Mouse (Mus musculus) liver, postnatal 0 days (tissue): ENCODE measurements around the gene Tmod1. TPM values are rescaled to one million over a fixed set of nuclear protein-coding genes. Genes with fewer than 3 reads are reported as not detected.

Experiments used
- ATAC-seq: fragments of 200-750 bp; cut with Nextera tagmentation; 2 replicates; pipeline ENCODE4 v1.8.0; 2017; ENCODE audit warnings: mild to moderate bottlenecking, moderate library complexity
- DNase-seq: peaks from one replicate; pipeline ENCODE4 v3.0.0-alpha.2; 2016
- H3K27ac ChIP-seq: fragments of 300-500 bp; sonication (generic); 2 replicates; pipeline ENCODE4 v1.5.1; 2014; ENCODE audit warnings: antibody characterized with exemption, moderate library complexity, mild to moderate bottlenecking, low read depth
- H3K27me3 ChIP-seq: fragments of 300-500 bp; sonication (generic); 2 replicates; pipeline ENCODE4 v1.6.1; 2014; ENCODE audit warnings: low read length, control low read depth, mixed read lengths; ENCODE audit not compliant: insufficient read depth
- H3K36me3 ChIP-seq: fragments of 300-500 bp; sonication (generic); replicated peaks from 2 replicates; pipeline ENCODE4 v1.6.1; 2014; ENCODE audit warnings: mild to moderate bottlenecking, control low read depth, low read length, moderate library complexity, mixed read lengths; ENCODE audit not compliant: insufficient read depth
- H3K4me1 ChIP-seq: fragments of 300-500 bp; sonication (generic); 2 replicates; pipeline ENCODE4 v1.6.1; 2014; ENCODE audit warnings: antibody characterized with exemption, mild to moderate bottlenecking, control low read depth; ENCODE audit not compliant: insufficient read depth
- H3K4me2 ChIP-seq: fragments of 300-500 bp; sonication (generic); 2 replicates; pipeline ENCODE4 v1.6.1; 2014; ENCODE audit warnings: low read depth, mild to moderate bottlenecking, low read length, moderate library complexity, mixed read lengths
- H3K4me3 ChIP-seq: fragments of 300-500 bp; sonication (generic); 2 replicates; pipeline ENCODE4 v1.5.1; 2014; ENCODE audit warnings: low read depth, low read length
- H3K9ac ChIP-seq: fragments of 300-500 bp; sonication (generic); replicated peaks from 2 replicates; pipeline ENCODE4 v1.6.1; 2014; ENCODE audit warnings: mild to moderate bottlenecking, moderate library complexity
- H3K9me3 ChIP-seq: fragments of 300-500 bp; sonication (generic); 2 replicates; pipeline ENCODE4 v1.6.1; 2016; ENCODE audit warnings: mild to moderate bottlenecking, control low read depth, low read length, mixed read lengths
- CTCF ChIP-seq: sonication (generic); IDR thresholded peaks from 2 replicates; pipeline ENCODE4 v1.5.1; 2016; ENCODE audit warnings: antibody characterized with exemption, low read depth
- EP300 ChIP-seq: IDR thresholded peaks from 2 replicates; pipeline ENCODE4 v1.6.1; 2016; ENCODE audit warnings: antibody characterized with exemption, low read depth, mild to moderate bottlenecking
- WGBS: fragments of 180-500 bp; shearing (Covaris S2); extraction: QIAGEN DNeasy Blood & Tissue Kit; methylation state at CpG from one replicate; pipeline ENCODE4 v1.1.7; 2014; ENCODE audit not compliant: insufficient replicate concordance; 5-methylcytosine and 5-hydroxymethylcytosine counted together
- polyA plus RNA-seq: library from polyadenylated mRNA; unstranded; fragments of >200 nt; fragmentation: Nextera tagmentation; extraction: Ambion mirVana; gene quantifications from 2 replicates; pipeline ENCODE4 v1.2.1, GENCODE M21; 2015

The Tmod1 gene
- polyA plus RNA-seq, 1 experiment from 2014 or later: 13.9 TPM

GRCm38 (mm10) chr4:46064263-46064662 is 25.5 kb downstream of the Tmod1 start:
- H3K36me3 ChIP-seq: peaks cover 7% of the 10 kb centered on the region; the same call in 1 of the 2 replicates
- no peaks in the 10 kb centered on the region for H3K4me1 ChIP-seq
- H3K9me3 ChIP-seq: no peaks in the 10 kb centered on the region
- ATAC-seq: peak; percentile 29; the same call in 1 of the 2 replicates
- no peaks in the 10 kb centered on the region for H3K27me3 ChIP-seq
- H3K4me3 ChIP-seq: no peak overlapping the region
- H3K27ac ChIP-seq: no peak overlapping the region
- 68% methylated on average over 8 of the region's 8 CpGs for WGBS
- H3K9ac ChIP-seq: no peak overlapping the region
- no peak overlapping the region for H3K4me2 ChIP-seq
- no peak for DNase-seq
- TF ChIP-seq EP300: no peak
- TF ChIP-seq CTCF: no peak

DNA sequence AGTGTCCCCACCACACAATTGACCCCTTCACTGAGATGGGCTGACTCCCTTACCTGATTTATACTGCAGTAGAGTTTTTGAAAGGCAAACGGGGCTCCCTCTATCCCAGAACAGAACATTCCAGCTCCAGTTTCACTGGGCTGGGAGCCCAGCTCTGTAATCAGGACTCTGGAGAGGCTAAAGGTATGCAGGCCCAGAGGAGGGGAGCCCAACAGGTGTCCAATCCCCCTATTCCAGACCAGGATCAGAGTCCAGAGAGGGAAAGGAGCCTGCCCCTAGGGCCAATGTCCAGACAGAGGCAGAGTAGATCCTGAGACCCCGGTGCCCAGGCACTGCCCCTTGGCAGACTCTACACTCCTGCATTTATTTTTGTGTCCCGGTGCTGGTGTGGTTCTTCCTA is 26.2 kb downstream of the Tmod1 start:
- no peaks in the 10 kb centered on the region for H3K27me3 ChIP-seq
- 76% methylated on average over 3 of the region's 3 CpGs for WGBS
- no peak overlapping the region for H3K4me2 ChIP-seq
- H3K9me3 ChIP-seq: no peaks in the 10 kb centered on the region
- TF ChIP-seq CTCF (no peak), EP300 (no peak)
- H3K36me3 ChIP-seq: peaks cover 7% of the 10 kb centered on the region; the same call in 1 of the 2 replicates
- no peak overlapping the region for H3K9ac ChIP-seq
- H3K4me3 ChIP-seq: no peak overlapping the region
- ATAC-seq (no peak), DNase-seq (no peak)
- no peaks in the 10 kb centered on the region for H3K4me1 ChIP-seq
- H3K27ac ChIP-seq: no peak overlapping the region

- ATAC-seq: no peak
- 59% methylated on average over 8 of the region's 8 CpGs for WGBS
- Histone ChIP-seq H3K9ac (no peak overlapping the region), H3K4me3 (no peak overlapping the region), H3K27ac (no peak overlapping the region), H3K4me1 (no peaks in the 10 kb centered on the region), H3K36me3 (peaks cover 11% of the 10 kb centered on the region; the same call in 1 of the 2 replicates), H3K27me3 (no peaks in the 10 kb centered on the region), H3K4me2 (no peak overlapping the region), H3K9me3 (no peaks in the 10 kb centered on the region)
- DNase-seq: no peak
- TF ChIP-seq EP300 (no peak), CTCF (no peak)
Observed at GRCm38 (mm10) chr4:46065695-46066340, 27.1 kb downstream of the Tmod1 start.

DNA sequence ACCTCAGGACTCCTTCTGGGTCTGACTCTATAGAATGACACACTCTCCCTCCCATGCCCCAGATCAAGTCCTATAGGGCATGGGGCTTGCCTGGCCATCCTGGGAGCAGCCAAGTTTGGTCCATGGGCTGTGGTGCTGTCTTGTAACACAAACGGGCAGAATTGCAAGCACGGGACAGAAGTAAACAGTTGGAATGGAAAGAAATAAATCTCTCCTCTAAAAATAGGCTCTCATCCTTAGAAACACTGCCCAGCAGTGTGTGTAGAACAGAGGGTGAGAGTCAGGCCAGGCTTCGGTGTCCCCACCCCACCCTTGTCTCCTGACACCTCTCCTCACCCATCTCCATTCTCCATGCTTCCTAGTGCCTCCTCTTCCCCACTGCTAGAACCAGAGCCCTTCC is 29.3 kb downstream of the Tmod1 start:
- Histone ChIP-seq H3K4me3 (no peak overlapping the region), H3K9ac (no peak overlapping the region), H3K4me2 (no peak overlapping the region), H3K4me1 (no peaks in the 10 kb centered on the region), H3K36me3 (peaks cover 4% of the 10 kb centered on the region; the same call in 1 of the 2 replicates), H3K27ac (no peak overlapping the region), H3K27me3 (no peaks in the 10 kb centered on the region), H3K9me3 (no peaks in the 10 kb centered on the region)
- DNase-seq (no peak), ATAC-seq (no peak)
- TF ChIP-seq EP300: no peak
- TF ChIP-seq CTCF: no peak
- 89% methylated on average over 3 of the region's 3 CpGs for WGBS

GRCm38 (mm10) chr4:46068573-46068972 is 29.8 kb downstream of the Tmod1 start:
- H3K36me3 ChIP-seq: peaks cover 4% of the 10 kb centered on the region; the same call in 1 of the 2 replicates

DNA sequence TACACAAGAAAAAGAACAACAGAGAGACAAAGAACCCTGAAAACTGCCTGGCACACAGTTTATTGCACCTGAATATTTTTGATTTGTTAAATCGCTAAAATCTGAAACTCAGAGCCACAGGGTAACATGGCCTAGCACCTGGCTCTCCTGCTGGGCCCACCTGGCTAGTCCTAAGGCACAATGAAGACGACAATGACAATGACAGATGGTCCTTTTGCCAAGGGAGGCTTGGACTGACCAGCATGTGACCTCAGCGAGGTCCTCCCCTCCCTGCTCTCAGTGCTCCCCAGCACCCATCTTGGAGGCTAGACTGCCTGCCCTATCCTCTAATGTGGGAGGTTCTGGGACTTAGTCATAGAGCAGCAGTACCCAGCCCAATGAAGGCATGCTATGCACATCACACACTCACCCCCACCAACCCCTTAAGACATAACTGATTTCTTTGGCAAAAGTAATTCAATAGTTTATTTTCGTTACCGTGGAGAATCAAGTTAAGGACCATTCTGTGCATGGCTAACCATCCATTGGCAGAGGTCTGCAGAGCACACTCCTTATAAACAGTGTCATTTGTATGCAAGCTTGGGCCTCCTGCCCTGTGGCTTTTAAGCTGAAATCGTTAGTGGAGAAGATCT is 31.2 kb downstream of the Tmod1 start:
- no peaks in the 10 kb centered on the region for H3K4me1 ChIP-seq
- TF ChIP-seq EP300: no peak
- no peak for TF ChIP-seq CTCF
- no peak overlapping the region for H3K27ac ChIP-seq
- H3K36me3 ChIP-seq: peaks cover 4% of the 10 kb centered on the region; the same call in 1 of the 2 replicates
- no peak overlapping the region for H3K4me3 ChIP-seq
- DNase-seq (no peak), ATAC-seq (no peak)
- no peaks in the 10 kb centered on the region for H3K9me3 ChIP-seq
- WGBS: 81% methylated on average over 6 of the region's 6 CpGs
- no peaks in the 10 kb centered on the region for H3K27me3 ChIP-seq
- no peak overlapping the region for H3K9ac ChIP-seq
- H3K4me2 ChIP-seq: no peak overlapping the region

More at GRCm38 (mm10) chr4:46068573-46068972, 29.8 kb downstream of the Tmod1 start:
- Histone ChIP-seq H3K9ac (no peak overlapping the region), H3K4me3 (no peak overlapping the region), H3K27me3 (no peaks in the 10 kb centered on the region), H3K4me1 (no peaks in the 10 kb centered on the region), H3K4me2 (no peak overlapping the region), H3K9me3 (no peaks in the 10 kb centered on the region), H3K27ac (no peak overlapping the region)
- ATAC-seq: no peak
- WGBS: 44% methylated on average over 1 of the region's 1 CpGs
- no peak for DNase-seq
- TF ChIP-seq EP300 (no peak), CTCF (no peak)
